Mouse (Mus musculus) layer of hippocampus, adult 2 months (tissue): ENCODE measurements at regions not wholly inside any gene's neighbourhood (a gene's known extent, or its start where the extent isn't known, plus 50 kb on each side); places are given as distances from the start of the nearest gene placed in this dataset.
"Not testable (repeated sequence)": the region's sequence is repeated elsewhere in the genome, so short reads cannot be mapped to it uniquely, and the experiment has no call there.

Experiments used
- DNase-seq, 2 experiments: peaks; one replicate each; pipeline ENCODE4 v3.0.0; 2022; ENCODE audit warnings: low spot score in 2 of 2
- H3K27ac ChIP-seq: fragments of 200-600 bp; 2 replicates; pipeline ENCODE4 v1.8.1; 2022
- H3K4me3 ChIP-seq: fragments of 200-600 bp; 2 replicates; pipeline ENCODE4 v1.8.1; 2022; ENCODE audit warnings: mild to moderate bottlenecking
- CTCF ChIP-seq: fragments of 200-600 bp; conservative IDR thresholded peaks from 2 replicates; pipeline ENCODE4 v1.8.1; 2022; ENCODE audit warnings: antibody characterized with exemption, mild to moderate bottlenecking, moderate library complexity

GRCm38 (mm10) chr1:184221792-184222191, 187.7 kb upstream of the 1700056E22Rik start:
- no peak overlapping the region for H3K4me3 ChIP-seq
- H3K27ac ChIP-seq: no peak overlapping the region
- no peak for DNase-seq
- no peak for TF ChIP-seq CTCF

GRCm38 (mm10) chr1:184197272-184197671, 163.2 kb upstream of the 1700056E22Rik start:
- H3K4me3 ChIP-seq: no peak overlapping the region
- no peak overlapping the region for H3K27ac ChIP-seq
- no peak for DNase-seq
- TF ChIP-seq CTCF: no peak

DNA sequence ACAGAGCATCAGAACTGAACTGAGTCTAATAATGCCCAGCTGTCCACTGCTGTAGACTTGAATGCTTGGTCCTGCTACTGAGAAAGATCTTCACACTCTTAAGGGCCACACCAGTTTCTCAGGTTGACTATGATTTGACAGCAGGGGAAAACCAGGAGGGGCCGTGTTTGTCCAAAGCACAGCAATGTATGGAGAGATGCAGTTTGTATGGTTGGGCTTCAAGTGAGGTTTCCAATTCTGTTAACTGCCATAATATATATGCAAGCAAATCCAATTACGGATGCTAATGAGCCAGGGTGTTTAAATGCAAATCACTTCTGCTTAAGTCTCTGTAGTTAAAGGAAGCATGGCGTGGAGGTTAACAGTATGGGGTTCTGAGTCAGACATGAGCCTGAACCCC, 157.2 kb upstream of the 1700056E22Rik start:
- H3K4me3 ChIP-seq: no peak overlapping the region
- DNase-seq: no peak
- TF ChIP-seq CTCF: no peak

DNA sequence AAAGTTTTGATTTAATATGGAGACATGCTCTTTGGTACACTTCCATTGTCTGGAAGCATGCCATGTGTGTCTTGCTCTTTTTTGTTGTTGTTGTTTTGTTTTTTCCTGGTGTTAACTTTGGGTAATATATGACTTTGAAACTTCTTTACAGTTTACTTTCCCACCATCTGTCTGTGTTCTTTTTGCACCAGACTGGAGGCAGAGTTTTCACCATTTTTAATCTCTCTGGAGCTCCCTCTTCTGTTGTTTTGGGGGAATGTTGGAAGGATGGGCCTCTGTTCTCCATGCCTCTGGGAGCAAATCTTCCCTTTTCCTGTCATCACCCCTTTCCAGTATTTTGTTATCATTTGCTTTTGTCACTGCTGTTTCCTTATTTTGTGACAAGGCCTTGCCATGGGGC, 153.5 kb upstream of the 1700056E22Rik start:
- Histone ChIP-seq H3K4me3 (no peak overlapping the region), H3K27ac (no peak overlapping the region)
- peak; percentile 79 for TF ChIP-seq CTCF
- DNase-seq: peak; percentile 11 to 37

More for the DNA sequence above, 157.2 kb upstream of the 1700056E22Rik start:
- H3K27ac ChIP-seq: no peak overlapping the region

- no peak for DNase-seq
- Histone ChIP-seq H3K4me3 (no peak overlapping the region), H3K27ac (no peak overlapping the region)
- no peak for TF ChIP-seq CTCF
Observed at GRCm38 (mm10) chr1:184182163-184182562, 148.1 kb upstream of the 1700056E22Rik start.

DNA sequence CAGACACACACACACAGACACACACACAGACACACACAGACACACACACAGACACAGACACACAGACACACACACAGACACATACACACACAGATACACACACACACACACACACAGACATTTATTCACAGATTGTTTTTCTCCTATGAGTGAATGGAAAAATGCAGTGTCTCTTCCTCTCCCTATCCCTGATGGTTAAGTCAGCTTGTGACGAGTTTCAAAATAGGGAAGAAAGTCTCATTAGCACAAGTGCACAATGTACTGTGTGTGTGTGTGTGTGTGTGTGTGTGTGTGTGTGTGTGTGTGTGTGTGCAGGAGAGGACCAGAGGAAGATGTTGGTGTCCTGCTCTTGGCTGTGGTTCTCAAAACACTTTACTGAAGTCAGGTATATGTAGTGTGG, 140.3 kb upstream of the 1700056E22Rik start:
- not testable (repeated sequence) for H3K4me3 ChIP-seq, DNase-seq, H3K27ac ChIP-seq

GRCm38 (mm10) chr1:184173739-184174138, 139.6 kb upstream of the 1700056E22Rik start:
- Histone ChIP-seq H3K27ac (no peak overlapping the region), H3K4me3 (no peak overlapping the region)
- TF ChIP-seq CTCF: no peak
- no peak for DNase-seq

DNA sequence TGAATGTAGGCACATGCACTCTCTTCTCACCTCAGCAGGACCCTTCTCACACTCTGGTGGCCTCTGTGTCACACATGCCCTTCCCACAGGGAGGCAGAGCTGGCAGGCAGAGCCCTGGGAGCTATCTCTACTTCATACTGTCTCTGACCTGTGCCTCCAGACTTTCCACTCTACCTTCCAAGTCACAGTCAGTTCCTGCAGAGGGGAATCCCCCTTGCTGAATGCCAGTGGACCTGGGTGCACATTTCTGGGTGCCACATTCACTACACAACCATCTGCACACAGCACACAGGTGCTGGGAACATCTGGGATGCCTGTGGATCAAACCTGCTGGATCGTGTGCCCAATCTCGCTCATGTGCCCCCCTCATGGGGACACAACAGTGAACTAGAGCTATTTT, 138.9 kb upstream of the 1700056E22Rik start:
- H3K4me3 ChIP-seq: no peak overlapping the region
- DNase-seq: no peak
- TF ChIP-seq CTCF: no peak
- H3K27ac ChIP-seq: no peak overlapping the region

DNA sequence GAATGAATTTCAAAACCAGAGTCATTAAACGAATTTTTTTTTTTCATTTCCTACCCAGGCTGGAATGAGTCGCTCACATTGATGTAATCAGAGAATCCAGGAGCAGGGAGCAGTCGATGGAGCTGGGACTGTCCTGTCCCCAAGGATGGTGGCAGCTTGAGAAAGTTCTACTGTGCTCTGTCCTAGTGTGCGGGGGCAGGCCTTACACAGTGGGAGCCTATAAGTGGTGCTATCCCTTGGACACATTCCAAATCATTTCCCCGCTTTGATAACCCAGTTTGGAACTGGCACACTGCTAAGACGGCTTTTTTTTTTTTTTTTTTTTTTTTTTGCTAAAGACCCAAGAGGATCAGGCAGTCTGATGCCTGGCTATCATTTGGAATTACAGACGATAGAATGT, 137.5 kb upstream of the 1700056E22Rik start:
- H3K4me3 ChIP-seq: no peak overlapping the region
- DNase-seq: no peak
- TF ChIP-seq CTCF: no peak
- no peak overlapping the region for H3K27ac ChIP-seq

DNA sequence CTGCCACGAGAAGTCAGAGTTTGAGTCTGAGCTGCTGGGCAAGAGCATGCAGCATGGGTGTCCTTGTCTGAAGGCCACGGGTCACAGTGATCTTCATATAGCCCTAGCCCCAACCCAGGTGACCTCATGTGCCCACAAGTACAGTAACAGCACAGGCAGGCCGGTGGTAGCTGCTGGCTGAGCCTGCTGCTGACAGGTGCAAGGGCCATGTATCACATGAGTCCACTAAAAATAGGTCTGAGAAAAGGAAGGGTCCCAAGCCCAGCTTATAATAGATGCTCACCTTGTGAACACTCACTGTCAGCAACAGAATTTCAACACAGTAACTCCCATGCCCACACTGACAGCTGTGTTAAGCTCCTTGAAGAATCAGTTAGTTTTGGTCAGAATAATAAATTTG, 136.8 kb upstream of the 1700056E22Rik start:
- TF ChIP-seq CTCF: no peak
- Histone ChIP-seq H3K27ac (no peak overlapping the region), H3K4me3 (no peak overlapping the region)
- no peak for DNase-seq

- no peak overlapping the region for H3K27ac ChIP-seq
- no peak overlapping the region for H3K4me3 ChIP-seq
- DNase-seq: no peak
- TF ChIP-seq CTCF: no peak
Observed at GRCm38 (mm10) chr1:184169967-184170366, 135.9 kb upstream of the 1700056E22Rik start.

DNA sequence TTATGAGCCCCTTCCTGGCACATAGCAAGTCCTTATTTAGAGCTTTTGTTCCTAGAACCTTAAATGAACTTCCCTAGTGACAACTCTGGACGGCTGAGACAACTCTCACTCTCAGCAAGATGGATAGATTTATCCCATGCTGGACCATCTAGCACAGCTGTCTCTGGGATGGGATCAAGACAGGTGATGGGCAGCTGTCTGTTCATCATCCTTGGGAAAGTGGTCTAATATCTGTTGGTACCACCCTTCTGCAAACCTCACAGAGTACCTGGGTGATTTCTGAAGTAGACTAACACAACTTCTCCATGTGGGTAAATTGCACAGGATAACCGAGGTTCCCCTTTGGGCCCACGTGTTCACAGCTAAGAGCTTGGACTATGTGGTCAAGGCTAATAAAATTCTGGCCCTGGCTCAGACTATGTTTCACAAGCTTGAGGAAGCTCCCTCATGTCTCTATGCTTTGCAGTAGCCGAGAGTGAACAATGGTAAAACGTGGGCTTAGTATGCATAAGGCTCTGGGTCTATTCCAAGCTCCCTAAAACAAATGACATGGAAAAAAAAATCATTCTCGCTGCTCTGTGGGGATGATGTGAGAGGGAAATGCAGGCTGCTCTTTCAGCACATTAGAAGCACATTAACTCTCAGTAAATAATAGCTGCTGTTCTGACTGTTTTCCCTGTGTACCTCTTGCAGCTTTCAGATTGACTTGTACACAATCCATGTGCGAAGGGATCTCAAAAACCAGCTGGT, 135.1 kb upstream of the 1700056E22Rik start:
- H3K4me3 ChIP-seq: no peak overlapping the region
- no peak for TF ChIP-seq CTCF
- no peak overlapping the region for H3K27ac ChIP-seq
- no peak for DNase-seq

DNA sequence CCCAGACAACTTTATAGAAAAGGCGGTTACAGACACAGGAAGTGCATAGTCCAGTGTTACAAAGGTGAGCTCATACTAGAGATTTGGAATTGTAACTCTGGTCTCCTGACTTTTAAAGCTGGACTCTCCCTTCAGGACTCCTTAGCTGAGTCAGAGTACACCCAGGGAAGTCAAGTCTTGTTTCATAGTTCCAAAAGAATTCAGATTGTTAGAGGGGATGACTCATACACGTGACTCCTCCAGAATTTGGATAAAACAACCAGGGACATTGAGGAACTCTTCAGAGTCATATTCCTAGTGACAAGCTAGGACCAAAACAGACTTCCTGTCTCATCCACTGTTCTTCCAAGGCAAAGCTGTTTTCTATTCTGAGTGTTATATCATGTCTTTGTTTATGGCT, 132.8 kb upstream of the 1700056E22Rik start:
- no peak for TF ChIP-seq CTCF
- Histone ChIP-seq H3K4me3 (no peak overlapping the region), H3K27ac (no peak overlapping the region)
- DNase-seq: no peak

DNA sequence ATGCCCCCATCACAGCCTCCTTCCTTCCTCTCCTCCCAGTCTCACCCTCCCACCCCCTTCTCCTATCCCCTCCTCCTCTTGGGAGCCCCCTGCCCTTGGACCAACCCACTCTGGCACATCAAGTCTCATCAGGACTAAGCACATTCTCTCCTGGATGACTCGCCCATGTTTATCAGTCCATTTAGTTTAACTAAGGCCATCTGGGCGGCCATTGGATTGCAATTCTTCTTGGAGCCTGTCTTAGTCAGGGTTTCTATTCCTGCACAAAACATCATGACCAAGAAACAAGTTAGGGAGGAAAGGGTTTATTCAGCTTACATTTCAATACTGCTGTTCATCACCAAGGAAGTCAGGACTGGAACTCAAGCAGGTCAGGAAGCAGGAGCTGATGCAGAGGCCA, 128.4 kb upstream of the 1700056E22Rik start:
- not testable (repeated sequence) for H3K4me3 ChIP-seq, H3K27ac ChIP-seq, DNase-seq
